Mouse (Mus musculus) gastrocnemius, postnatal 36 days (tissue): ENCODE data around the gene Fadd. TPM values are rescaled to one million over a fixed set of nuclear protein-coding genes. Genes with fewer than 3 reads are reported as not detected.

Experiments
- DNase-seq, 2 experiments: peaks; one replicate each; pipeline ENCODE4 v3.0.0; 2022
- intact Hi-C: fragments of 180-260 bp; cut with DNase I; formaldehyde crosslinking; loops from one replicate; pipeline ENCODE4 v1.15.1; 2025
- total RNA-seq, 2 experiments: library from RNA; stranded (reverse); gene quantifications; 2 replicates each; pipeline ENCODE4 v1.2.3; 2021

Gene Fadd
- total RNA-seq, 2 experiments from 2014 or later = 2.2 to 2.5 TPM

- intact Hi-C loops = loop anchor here (2.0 to 5.0 kb wide), 2 partner anchors 27 to 76 kb away; no protein-coding TSS in a partner anchor
- no peak for DNase-seq
Measured at GRCm38 (mm10) chr7:144583619-144584018, 1.4 kb upstream of the Fadd start.

GRCm38 (mm10) chr7:144581559-144582283, 542 bp downstream of the Fadd start:
- intact Hi-C loops = loop anchor here (5.0 kb wide), 1 partner anchor 74 kb away; no protein-coding TSS in a partner anchor
- peak; percentile 67 to 82 for DNase-seq

GRCm38 (mm10) chr7:144577876-144578275, 4.4 kb downstream of the Fadd start:
- intact Hi-C loops = loop anchor here (10.0 kb wide), 1 partner anchor 363 kb away; no protein-coding TSS in a partner anchor
- no peak for DNase-seq

GRCm38 (mm10) chr7:144572234-144572633, 10.0 kb downstream of the Fadd start:
- no peak for DNase-seq
- intact Hi-C loops = loop anchor here (10.0 kb wide), 1 partner anchor 357 kb away; no protein-coding TSS in a partner anchor

- DNase-seq = no peak
- intact Hi-C loops = loop anchor here (10.0 kb wide), 1 partner anchor 357 kb away; no protein-coding TSS in a partner anchor
Measured at GRCm38 (mm10) chr7:144571598-144571997, 10.7 kb downstream of the Fadd start.

- DNase-seq = peak; percentile 33 to 40
- intact Hi-C loops = no loop called here
Measured at GRCm38 (mm10) chr7:144569428-144569827, 12.8 kb downstream of the Fadd start.

GRCm38 (mm10) chr7:144568091-144568490, 14.2 kb downstream of the Fadd start:
- intact Hi-C loops = no loop called here
- no peak for DNase-seq

- intact Hi-C loops = no loop called here
- no peak for DNase-seq
Measured at GRCm38 (mm10) chr7:144566921-144567682, 15.2 kb downstream of the Fadd start.

GRCm38 (mm10) chr7:144563456-144564155, 18.7 kb downstream of the Fadd start:
- intact Hi-C loops = no loop called here
- DNase-seq = no peak

- no peak for DNase-seq
- intact Hi-C loops = no loop called here
Measured at GRCm38 (mm10) chr7:144562016-144562415, 20.2 kb downstream of the Fadd start.

- DNase-seq = no peak
- intact Hi-C loops = no loop called here
Measured at GRCm38 (mm10) chr7:144560594-144560993, 21.7 kb downstream of the Fadd start.

GRCm38 (mm10) chr7:144558552-144558951, 23.7 kb downstream of the Fadd start:
- DNase-seq = no peak
- intact Hi-C loops = no loop called here

GRCm38 (mm10) chr7:144554123-144554472, 28.2 kb downstream of the Fadd start:
- no peak for DNase-seq
- intact Hi-C loops = loop anchor here (5.0 kb wide), 1 partner anchor 37 kb away; no protein-coding TSS in a partner anchor

GRCm38 (mm10) chr7:144553237-144554122, 28.8 kb downstream of the Fadd start, which contains the start of gene Ppfia1:
Gene Ppfia1 (minus strand): TSS chr7:144553729.
- DNase-seq = peak; percentile 95 to 99
- intact Hi-C loops = loop anchor here (5.0 kb wide), 1 partner anchor 36 kb away; no protein-coding TSS in a partner anchor

- intact Hi-C loops = loop anchor here (5.0 kb wide), 1 partner anchor 35 kb away; no protein-coding TSS in a partner anchor
Measured at GRCm38 (mm10) chr7:144552274-144552673, 30.0 kb downstream of the Fadd start.

GRCm38 (mm10) chr7:144550811-144551210, 31.5 kb downstream of the Fadd start:
- intact Hi-C loops = loop anchor here (5.0 kb wide), 1 partner anchor 34 kb away; no protein-coding TSS in a partner anchor
- no peak for DNase-seq

More at GRCm38 (mm10) chr7:144552274-144552673, 30.0 kb downstream of the Fadd start:
- DNase-seq = no peak

GRCm38 (mm10) chr7:144549904-144550566, 32.2 kb downstream of the Fadd start:
- no peak for DNase-seq

GRCm38 (mm10) chr7:144545231-144545630, 37.0 kb downstream of the Fadd start:
- intact Hi-C loops = no loop called here

More at GRCm38 (mm10) chr7:144549904-144550566, 32.2 kb downstream of the Fadd start:
- intact Hi-C loops = loop anchor here (5.0 kb wide), 1 partner anchor 33 kb away; no protein-coding TSS in a partner anchor

GRCm38 (mm10) chr7:144541351-144541750, 40.9 kb downstream of the Fadd start:
- intact Hi-C loops = no loop called here

More at GRCm38 (mm10) chr7:144545231-144545630, 37.0 kb downstream of the Fadd start:
- peak in 1 of 2 experiments; percentile 44 for DNase-seq

More at GRCm38 (mm10) chr7:144541351-144541750, 40.9 kb downstream of the Fadd start:
- DNase-seq = no peak
